Mouse (Mus musculus) midbrain, embryonic 16.5 days (tissue): ENCODE data around the gene Zbtb8os. TPM values are rescaled to one million over a fixed set of nuclear protein-coding genes. Genes with fewer than 3 reads are reported as not detected.

Source experiments
- ATAC-seq: fragments of 200-750 bp; cut with Nextera tagmentation; 2 replicates; pipeline ENCODE4 v1.8.0; 2017; ENCODE audit warnings: moderate TSS enrichment
- H3K27ac ChIP-seq: fragments of 300-500 bp; sonication (generic); 2 replicates; pipeline ENCODE4 v1.5.1; 2014; ENCODE audit warnings: mild to moderate bottlenecking, low read length, mixed read lengths
- H3K27me3 ChIP-seq: fragments of 300-500 bp; sonication (generic); 2 replicates; pipeline ENCODE4 v1.6.1; 2014; ENCODE audit warnings: low read depth, low read length, mixed read lengths; ENCODE audit not compliant: control insufficient read depth, insufficient read depth
- H3K36me3 ChIP-seq: fragments of 300-500 bp; sonication (generic); 2 replicates; pipeline ENCODE4 v1.6.1; 2014; ENCODE audit warnings: mild to moderate bottlenecking, low read length, moderate library complexity, mixed read lengths; ENCODE audit not compliant: control insufficient read depth, insufficient read depth
- H3K4me1 ChIP-seq: fragments of 300-500 bp; sonication (generic); 2 replicates; pipeline ENCODE4 v1.6.1; 2014; ENCODE audit warnings: mild to moderate bottlenecking, low read length, mixed read lengths; ENCODE audit not compliant: control insufficient read depth, insufficient read depth
- H3K4me2 ChIP-seq: fragments of 300-500 bp; sonication (generic); 2 replicates; pipeline ENCODE4 v1.6.1; 2014; ENCODE audit warnings: mild to moderate bottlenecking, low read length, mixed read lengths
- H3K4me3 ChIP-seq: fragments of 300-500 bp; sonication (generic); 2 replicates; pipeline ENCODE4 v1.5.1; 2014; ENCODE audit warnings: low read depth, mild to moderate bottlenecking, low read length, moderate library complexity, mixed read lengths
- H3K9ac ChIP-seq: fragments of 300-500 bp; sonication (generic); 2 replicates; pipeline ENCODE4 v1.6.1; 2014; ENCODE audit warnings: low read depth, low read length, mixed read lengths
- H3K9me3 ChIP-seq: fragments of 300-500 bp; sonication (generic); replicated peaks from 2 replicates; pipeline ENCODE4 v1.6.1; 2014; ENCODE audit warnings: mild to moderate bottlenecking, low read length, mixed read lengths; ENCODE audit not compliant: control insufficient read depth, poor library complexity, severe bottlenecking
- WGBS: fragments of 180-500 bp; shearing (Covaris S2); extraction: QIAGEN DNeasy Blood & Tissue Kit; methylation state at CpG from one replicate; pipeline ENCODE4 v1.1.7; 2014; 5-methylcytosine and 5-hydroxymethylcytosine counted together
- polyA plus RNA-seq: library from polyadenylated mRNA; unstranded; fragments of >200 nt; fragmentation: Nextera tagmentation; extraction: Ambion mirVana; gene quantifications from 2 replicates; pipeline ENCODE4 v1.2.1, GENCODE M21; 2015

The Zbtb8os gene
- polyA plus RNA-seq, 1 experiment from 2014 or later = 15.1 TPM

- no peak overlapping the region for H3K4me2 ChIP-seq
- H3K27ac ChIP-seq = no peak overlapping the region
- no peak overlapping the region for H3K4me3 ChIP-seq
- ATAC-seq = no peak
- 88% methylated on average over 2 of the region's 2 CpGs for WGBS
- no peak overlapping the region for H3K9ac ChIP-seq
- no peaks in the 10 kb centered on the region for H3K4me1 ChIP-seq
- no peaks in the 10 kb centered on the region for H3K9me3 ChIP-seq
- H3K36me3 ChIP-seq = no peaks in the 10 kb centered on the region
- no peaks in the 10 kb centered on the region for H3K27me3 ChIP-seq
Measured at GRCm38 (mm10) chr4:129295188-129295587, 40.3 kb upstream of the Zbtb8os start.

- 94% methylated on average over 7 of the region's 7 CpGs for WGBS
- no peak overlapping the region for H3K9ac ChIP-seq
- H3K4me2 ChIP-seq = no peak overlapping the region
- H3K36me3 ChIP-seq = no peaks in the 10 kb centered on the region
- no peaks in the 10 kb centered on the region for H3K4me1 ChIP-seq
- H3K4me3 ChIP-seq = no peak overlapping the region
- H3K9me3 ChIP-seq = no peaks in the 10 kb centered on the region
- no peak for ATAC-seq
- H3K27me3 ChIP-seq = no peaks in the 10 kb centered on the region
- H3K27ac ChIP-seq = no peak overlapping the region
Measured at GRCm38 (mm10) chr4:129296066-129296465, 39.4 kb upstream of the Zbtb8os start.

GRCm38 (mm10) chr4:129297724-129298123, 37.8 kb upstream of the Zbtb8os start:
- Histone ChIP-seq H3K4me1 (no peaks in the 10 kb centered on the region), H3K9ac (no peak overlapping the region), H3K4me2 (no peak overlapping the region), H3K27ac (no peak overlapping the region), H3K27me3 (no peaks in the 10 kb centered on the region), H3K9me3 (no peaks in the 10 kb centered on the region), H3K36me3 (no peaks in the 10 kb centered on the region), H3K4me3 (no peak overlapping the region)
- WGBS = 93% methylated on average over 4 of the region's 4 CpGs
- ATAC-seq = no peak

GRCm38 (mm10) chr4:129299121-129299520, 36.4 kb upstream of the Zbtb8os start:
- no peak overlapping the region for H3K4me2 ChIP-seq
- no peaks in the 10 kb centered on the region for H3K36me3 ChIP-seq
- H3K27ac ChIP-seq = no peak overlapping the region
- H3K27me3 ChIP-seq = no peaks in the 10 kb centered on the region
- no peak overlapping the region for H3K4me3 ChIP-seq
- WGBS = 57% methylated on average over 10 of the region's 10 CpGs
- H3K4me1 ChIP-seq = no peaks in the 10 kb centered on the region
- no peak overlapping the region for H3K9ac ChIP-seq
- no peak for ATAC-seq
- no peaks in the 10 kb centered on the region for H3K9me3 ChIP-seq

GRCm38 (mm10) chr4:129303401-129303800, 32.1 kb upstream of the Zbtb8os start:
- Histone ChIP-seq H3K27ac (no peak overlapping the region), H3K9me3 (no peaks in the 10 kb centered on the region), H3K36me3 (peaks cover 6% of the 10 kb centered on the region; the same call in 1 of the 2 replicates), H3K4me2 (no peak overlapping the region), H3K4me1 (no peaks in the 10 kb centered on the region), H3K27me3 (no peaks in the 10 kb centered on the region), H3K4me3 (no peak overlapping the region), H3K9ac (no peak overlapping the region)
- 69% methylated on average over 5 of the region's 5 CpGs for WGBS
- no peak for ATAC-seq

- no peak overlapping the region for H3K27ac ChIP-seq
- no peak overlapping the region for H3K4me2 ChIP-seq
- H3K9ac ChIP-seq = no peak overlapping the region
- H3K9me3 ChIP-seq = no peaks in the 10 kb centered on the region
- ATAC-seq = no peak
- H3K36me3 ChIP-seq = peaks cover 8% of the 10 kb centered on the region; the same call in 1 of the 2 replicates
- WGBS = 94% methylated on average over 9 of the region's 9 CpGs
- no peaks in the 10 kb centered on the region for H3K27me3 ChIP-seq
- H3K4me3 ChIP-seq = no peak overlapping the region
- no peaks in the 10 kb centered on the region for H3K4me1 ChIP-seq
Measured at GRCm38 (mm10) chr4:129303816-129304215, 31.7 kb upstream of the Zbtb8os start.

- 68% methylated on average over 1 of the region's 1 CpGs for WGBS
- Histone ChIP-seq H3K27me3 (no peaks in the 10 kb centered on the region), H3K4me1 (no peaks in the 10 kb centered on the region), H3K4me2 (no peak overlapping the region), H3K9ac (no peak overlapping the region), H3K4me3 (no peak overlapping the region), H3K9me3 (no peaks in the 10 kb centered on the region), H3K36me3 (peaks cover 9% of the 10 kb centered on the region), H3K27ac (no peak overlapping the region)
- no peak for ATAC-seq
Measured at GRCm38 (mm10) chr4:129304306-129304705, 31.2 kb upstream of the Zbtb8os start.

- H3K4me3 ChIP-seq = no peak overlapping the region
- no peaks in the 10 kb centered on the region for H3K9me3 ChIP-seq
- no peaks in the 10 kb centered on the region for H3K27me3 ChIP-seq
- no peak for ATAC-seq
- H3K27ac ChIP-seq = no peak overlapping the region
- no peak overlapping the region for H3K9ac ChIP-seq
- H3K4me2 ChIP-seq = no peak overlapping the region
- WGBS = 93% methylated on average over 1 of the region's 1 CpGs
- no peaks in the 10 kb centered on the region for H3K4me1 ChIP-seq
- H3K36me3 ChIP-seq = peaks cover 18% of the 10 kb centered on the region
Measured at GRCm38 (mm10) chr4:129307936-129308335, 27.6 kb upstream of the Zbtb8os start.

- Histone ChIP-seq H3K4me3 (no peak overlapping the region), H3K27ac (no peak overlapping the region), H3K36me3 (peaks cover 42% of the 10 kb centered on the region), H3K4me1 (no peaks in the 10 kb centered on the region), H3K27me3 (no peaks in the 10 kb centered on the region), H3K9me3 (no peaks in the 10 kb centered on the region), H3K4me2 (no peak overlapping the region), H3K9ac (no peak overlapping the region)
- no peak for ATAC-seq
- 87% methylated on average over 3 of the region's 3 CpGs for WGBS
Measured at GRCm38 (mm10) chr4:129313886-129314285, 21.6 kb upstream of the Zbtb8os start.

GRCm38 (mm10) chr4:129320876-129321275, 14.6 kb upstream of the Zbtb8os start:
- 100% methylated on average over 1 of the region's 1 CpGs for WGBS
- Histone ChIP-seq H3K27me3 (no peaks in the 10 kb centered on the region), H3K9me3 (no peaks in the 10 kb centered on the region), H3K4me3 (no peak overlapping the region), H3K36me3 (peaks cover 32% of the 10 kb centered on the region), H3K27ac (no peak overlapping the region), H3K4me1 (no peaks in the 10 kb centered on the region), H3K4me2 (no peak overlapping the region), H3K9ac (no peak overlapping the region)
- ATAC-seq = no peak
